Mouse (Mus musculus): ENCODE results near the gene Ankrd63.

Gene Ankrd63

GRCm38 (mm10) chr2:118726873-118727272 lies 23.1 kb upstream of the Ankrd63 start:
- DNase-seq (ENCODE audit: inconsistent ontology term) = no peak

- no peak for DNase-seq (ENCODE audit: inconsistent ontology term)
Observed at GRCm38 (mm10) chr2:118725511-118725910, 21.7 kb upstream of the Ankrd63 start.

GRCm38 (mm10) chr2:118723693-118724486 lies 20.1 kb upstream of the Ankrd63 start:
- DNase-seq (ENCODE audit: inconsistent ontology term) = no peak

- no peak for DNase-seq (ENCODE audit: inconsistent ontology term)
Observed at GRCm38 (mm10) chr2:118716677-118717076, 12.9 kb upstream of the Ankrd63 start.

GRCm38 (mm10) chr2:118714230-118714629 lies 10.5 kb upstream of the Ankrd63 start:
- DNase-seq (ENCODE audit: inconsistent ontology term) = no peak

GRCm38 (mm10) chr2:118713631-118714030 lies 9.9 kb upstream of the Ankrd63 start:
- DNase-seq (ENCODE audit: inconsistent ontology term) = no peak

- DNase-seq (ENCODE audit: inconsistent ontology term) = peak; percentile 47
Observed at GRCm38 (mm10) chr2:118711038-118711494, 7.3 kb upstream of the Ankrd63 start.

GRCm38 (mm10) chr2:118709655-118710221 lies 6.0 kb upstream of the Ankrd63 start:
- no peak for DNase-seq (ENCODE audit: inconsistent ontology term)

GRCm38 (mm10) chr2:118708472-118708871 lies 4.7 kb upstream of the Ankrd63 start:
- no peak for DNase-seq (ENCODE audit: inconsistent ontology term)

GRCm38 (mm10) chr2:118706436-118706835 lies 2.7 kb upstream of the Ankrd63 start:
- no peak for DNase-seq (ENCODE audit: inconsistent ontology term)

GRCm38 (mm10) chr2:118702883-118703761 lies 641 bp downstream of the Ankrd63 start:
- DNase-seq (ENCODE audit: inconsistent ontology term) = peak; percentile 54

- no peak for DNase-seq (ENCODE audit: inconsistent ontology term)
Observed at GRCm38 (mm10) chr2:118701971-118702882, 1.5 kb downstream of the Ankrd63 start.

GRCm38 (mm10) chr2:118701161-118701560 lies 2.6 kb downstream of the Ankrd63 start:
- no peak for DNase-seq (ENCODE audit: inconsistent ontology term)

GRCm38 (mm10) chr2:118700179-118701062 lies 3.3 kb downstream of the Ankrd63 start:
- peak; percentile 74 for DNase-seq (ENCODE audit: inconsistent ontology term)

GRCm38 (mm10) chr2:118697955-118698354 lies 5.8 kb downstream of the Ankrd63 start:
- DNase-seq (ENCODE audit: inconsistent ontology term) = no peak

- DNase-seq (ENCODE audit: inconsistent ontology term) = no peak
Observed at GRCm38 (mm10) chr2:118697311-118697877, 6.4 kb downstream of the Ankrd63 start.

- no peak for DNase-seq (ENCODE audit: inconsistent ontology term)
Observed at GRCm38 (mm10) chr2:118696451-118697308, 7.1 kb downstream of the Ankrd63 start.

- no peak for DNase-seq (ENCODE audit: inconsistent ontology term)
Observed at GRCm38 (mm10) chr2:118695677-118696232, 8.0 kb downstream of the Ankrd63 start.
